Mouse (Mus musculus): ENCODE data around the gene Upf1.

DNA sequence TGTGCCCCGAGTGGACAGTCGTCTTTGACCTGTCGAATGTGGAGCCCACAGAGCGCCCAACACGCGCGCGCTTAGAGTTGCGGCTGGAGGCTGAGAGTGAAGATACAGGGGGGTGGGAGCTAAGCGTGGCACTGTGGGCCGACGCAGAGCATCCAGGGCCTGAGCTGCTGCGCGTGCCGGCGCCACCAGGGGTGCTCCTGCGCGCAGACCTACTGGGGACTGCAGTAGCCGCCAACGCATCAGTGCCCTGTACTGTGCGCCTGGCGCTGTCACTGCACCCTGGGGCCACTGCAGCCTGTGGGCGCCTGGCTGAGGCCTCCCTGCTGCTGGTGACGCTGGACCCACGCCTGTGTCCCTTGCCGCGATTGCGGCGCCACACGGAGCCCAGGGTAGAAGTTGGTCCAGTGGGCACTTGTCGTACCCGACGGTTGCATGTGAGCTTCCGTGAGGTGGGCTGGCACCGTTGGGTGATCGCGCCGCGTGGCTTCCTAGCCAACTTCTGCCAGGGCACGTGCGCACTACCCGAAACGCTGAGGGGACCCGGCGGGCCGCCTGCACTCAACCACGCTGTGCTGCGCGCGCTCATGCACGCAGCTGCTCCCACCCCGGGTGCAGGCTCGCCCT is 22.2 kb downstream of the Upf1 start:
- TF ChIP-seq CTCF (IDR thresholded peaks at IDR 0.05; ENCODE audit: extremely low read depth, insufficient read depth, low read length), result 0 out of 2 replicates have a peak, but pooled peaks have one; percentile 6
- TF ChIP-seq POLR2A (IDR thresholded peaks at IDR 0.05; ENCODE audit: extremely low read depth, insufficient read depth, low read length), result no peak

All from cortical plate, adult 2 months (tissue).